Mouse (Mus musculus): ENCODE measurements around the gene Mrpl43.

GRCm38 (mm10) chr19:45045236-45045635, 39.0 kb upstream of the Mrpl43 start:
- TF ChIP-seq CTCF (IDR thresholded peaks at IDR 0.05; ENCODE audit: borderline replicate concordance, insufficient read depth, low read length) = no peak
- no peak for TF ChIP-seq POLR2A (IDR thresholded peaks at IDR 0.05; ENCODE audit: low read depth, low read length)

All from embryonic fibroblast, embryonic 13.5 days (primary cell).